Mouse (Mus musculus) thymus, postnatal 4 days (tissue): ENCODE data around the gene Olfr235.
"Not testable (repeated sequence)": the region's sequence is repeated elsewhere in the genome, so short reads cannot be mapped to it uniquely, and the experiment has no call there.

Source experiments
- DNase-seq: peaks from one replicate; pipeline ENCODE4 v3.0.0; 2021

The Olfr235 gene

GRCm38 (mm10) chr19:12260732-12261131, at the start of gene Olfr235:
TSS of gene Olfr235 (plus strand) at chr19:12261032.
- DNase-seq: no peak

DNA sequence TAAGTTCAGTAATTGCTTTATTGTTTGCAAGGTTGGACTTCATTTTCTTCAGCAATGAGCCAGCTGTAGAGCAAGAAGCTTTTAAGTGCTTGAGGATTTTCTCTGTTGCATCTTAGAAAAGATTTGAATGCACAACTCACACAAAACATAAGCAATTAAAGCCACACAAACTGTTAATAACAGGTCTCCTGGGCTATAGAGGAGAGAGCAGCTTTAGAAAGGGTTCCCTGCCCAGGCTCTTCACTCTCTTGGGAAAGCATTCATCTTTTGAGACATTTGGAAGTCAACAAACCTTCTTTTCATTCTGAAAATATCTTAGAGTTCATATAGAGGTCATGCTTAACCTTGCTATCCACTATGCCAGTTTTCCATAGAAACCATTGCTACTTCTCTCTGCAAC, 28.3 kb upstream of the Olfr235 start, which contains the start of gene Olfr1432:
Gene Olfr1432 (minus strand): TSS at position 101 of the 400 bp plus-strand sequence.
- DNase-seq: not testable (repeated sequence)

GRCm38 (mm10) chr19:12241559-12241958, 19.3 kb upstream of the Olfr235 start, which contains the start of gene Olfr262:
TSS of gene Olfr262 (minus strand) at chr19:12241659.
- DNase-seq: no peak

DNA sequence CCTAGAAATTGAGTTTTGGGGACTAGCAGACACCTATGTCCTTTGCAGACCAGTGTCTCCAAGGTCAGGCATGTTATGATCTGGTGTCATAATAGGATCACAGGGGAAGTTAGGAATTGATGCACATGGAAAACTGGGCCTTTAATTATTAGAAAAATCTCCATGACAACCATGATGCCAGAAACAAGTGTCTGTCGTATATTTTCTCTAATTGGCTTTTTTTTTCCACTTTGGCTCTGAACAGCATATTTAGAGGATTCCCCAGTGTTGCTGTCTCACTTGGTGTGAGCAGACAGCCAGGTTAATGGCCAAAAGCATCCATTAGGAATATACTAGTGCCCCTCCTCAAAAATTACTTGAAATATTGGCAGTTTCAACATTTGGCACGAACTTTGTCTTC, 18.7 kb downstream of the Olfr235 start, which contains the start of gene Olfr1434:
Gene Olfr1434 (plus strand): TSS at position 301 of the 400 bp plus-strand sequence.
- DNase-seq: no peak

GRCm38 (mm10) chr19:12292979-12293378, 32.1 kb downstream of the Olfr235 start:
- no peak for DNase-seq

GRCm38 (mm10) chr19:12299030-12299429, 38.2 kb downstream of the Olfr235 start, which contains the start of gene Olfr1436:
TSS of gene Olfr1436 (minus strand) at chr19:12299130.
- DNase-seq: not testable (repeated sequence)
